Mouse (Mus musculus) intestine, embryonic 15.5 days (tissue): ENCODE measurements around the gene Tnfrsf13b. TPM values are rescaled to one million over a fixed set of nuclear protein-coding genes. Genes with fewer than 3 reads are reported as not detected.
A peak's percentile ranks its signal among the peaks of the same experiment; 100 is the strongest.

Experiments used
- ATAC-seq: fragments of 200-750 bp; cut with Nextera tagmentation; 2 replicates; pipeline ENCODE4 v1.8.0; 2017; ENCODE audit warnings: moderate TSS enrichment, moderate library complexity
- H3K27ac ChIP-seq: fragments of 300-500 bp; sonication (generic); 2 replicates; pipeline ENCODE4 v1.5.1; 2015; ENCODE audit warnings: mild to moderate bottlenecking, inconsistent platforms
- H3K27me3 ChIP-seq: fragments of 300-500 bp; sonication (generic); replicated peaks from 2 replicates; pipeline ENCODE4 v1.6.1; 2015; ENCODE audit warnings: inconsistent platforms
- H3K36me3 ChIP-seq: fragments of 300-500 bp; sonication (generic); 2 replicates; pipeline ENCODE4 v1.6.1; 2015; ENCODE audit warnings: inconsistent platforms
- H3K4me1 ChIP-seq: fragments of 300-500 bp; sonication (generic); replicated peaks from 2 replicates; pipeline ENCODE4 v1.6.1; 2015; ENCODE audit warnings: inconsistent platforms
- H3K4me2 ChIP-seq: fragments of 300-500 bp; sonication (generic); replicated peaks from 2 replicates; pipeline ENCODE4 v1.6.1; 2015; ENCODE audit warnings: mild to moderate bottlenecking, inconsistent platforms
- H3K4me3 ChIP-seq: fragments of 300-500 bp; sonication (generic); replicated peaks from 2 replicates; pipeline ENCODE4 v1.5.1; 2015; ENCODE audit warnings: inconsistent platforms
- H3K9ac ChIP-seq: fragments of 300-500 bp; sonication (generic); 2 replicates; pipeline ENCODE4 v1.6.1; 2015; ENCODE audit warnings: inconsistent platforms
- H3K9me3 ChIP-seq: fragments of 300-500 bp; sonication (generic); 2 replicates; pipeline ENCODE4 v1.6.1; 2016; ENCODE audit warnings: inconsistent platforms
- WGBS: fragments of 180-500 bp; shearing (Covaris S2); methylation state at CpG from one replicate; pipeline ENCODE4 v1.1.7; 2015; 5-methylcytosine and 5-hydroxymethylcytosine counted together
- polyA plus RNA-seq: library from polyadenylated mRNA; unstranded; fragments of >200 nt; fragmentation: Nextera tagmentation; extraction: Ambion mirVana; gene quantifications from 2 replicates; pipeline ENCODE4 v1.2.1, GENCODE M21; 2015

The Tnfrsf13b gene
- polyA plus RNA-seq = 2.7 and 2.8 TPM in 2 replicates

- Histone ChIP-seq H3K4me3 (no peak within 1 kb of the TSS), H3K9me3 (no peaks in the 10 kb centered on the region), H3K4me2 (no peak within 1 kb of the TSS), H3K27ac (no peak within 1 kb of the TSS), H3K27me3 (no peaks in the 10 kb centered on the region; the same call in 1 of the 2 replicates), H3K4me1 (no peaks in the 10 kb centered on the region), H3K36me3 (no peaks in the 10 kb centered on the region), H3K9ac (no peak within 1 kb of the TSS)
- no peak for ATAC-seq
- 79% methylated on average over 23 of the region's 23 CpGs for WGBS
Measured at GRCm38 (mm10) chr11:61126606-61127355, at the start of gene Tnfrsf13b. Tnfrsf13b (plus strand) TSS chr11:61126755.

DNA sequence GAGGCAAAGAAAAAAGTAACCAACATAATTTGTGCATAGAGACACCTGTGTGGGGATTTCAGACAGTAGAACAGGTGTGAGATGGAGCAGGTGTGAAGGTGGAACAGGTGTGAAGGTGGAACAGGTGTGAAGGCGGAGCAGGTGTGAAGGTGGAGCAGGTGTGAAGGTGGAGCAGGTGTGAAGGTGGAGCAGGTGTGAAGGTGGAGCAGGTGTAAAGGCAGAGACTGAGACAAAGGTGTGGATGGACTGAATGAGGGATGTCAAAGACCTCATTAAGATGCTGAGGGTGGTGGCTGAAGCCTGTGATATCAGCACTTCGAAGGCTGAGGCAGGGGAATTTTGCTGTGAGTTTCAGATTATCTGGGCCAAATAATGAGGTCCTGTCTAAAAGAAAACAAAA, 44.9 kb upstream of the Tnfrsf13b start:
- H3K4me1 ChIP-seq = no peaks in the 10 kb centered on the region
- no peak overlapping the region for H3K27ac ChIP-seq
- H3K9me3 ChIP-seq = no peaks in the 10 kb centered on the region
- H3K4me2 ChIP-seq = no peak overlapping the region
- whole genome bisulfite sequencing = 88% methylated on average over 2 of the region's 2 CpGs
- H3K27me3 ChIP-seq = no peaks in the 10 kb centered on the region; the same call in 1 of the 2 replicates
- H3K36me3 ChIP-seq = no peaks in the 10 kb centered on the region
- ATAC-seq = no peak
- no peak overlapping the region for H3K9ac ChIP-seq
- no peak overlapping the region for H3K4me3 ChIP-seq

DNA sequence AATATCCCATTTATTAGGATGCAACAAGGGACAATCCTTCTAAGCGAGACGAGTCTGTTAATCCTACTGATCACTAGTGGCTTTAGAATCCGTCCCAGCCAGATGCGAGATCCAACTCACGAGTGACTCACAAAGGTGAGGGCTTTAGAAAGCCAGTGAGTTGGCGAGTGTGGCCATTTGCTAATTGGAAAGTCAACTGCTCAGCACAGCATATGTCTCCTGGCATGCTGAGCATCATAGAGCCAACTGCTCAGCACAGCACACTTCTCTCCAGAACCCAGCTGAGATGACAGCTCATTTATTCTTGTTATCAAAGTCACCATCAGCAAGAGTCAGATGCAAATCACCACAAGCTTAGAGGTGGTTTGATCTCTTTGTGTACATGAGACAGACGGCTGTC, 36.4 kb upstream of the Tnfrsf13b start:
- H3K4me2 ChIP-seq = no peak overlapping the region
- no peak overlapping the region for H3K4me3 ChIP-seq
- 84% methylated on average over 7 of the region's 7 CpGs for WGBS
- no peak overlapping the region for H3K27ac ChIP-seq
- no peak overlapping the region for H3K9ac ChIP-seq
- H3K4me1 ChIP-seq = no peaks in the 10 kb centered on the region
- H3K9me3 ChIP-seq = no peaks in the 10 kb centered on the region
- H3K27me3 ChIP-seq = no peaks in the 10 kb centered on the region
- no peak for ATAC-seq
- no peaks in the 10 kb centered on the region for H3K36me3 ChIP-seq

GRCm38 (mm10) chr11:61091192-61091591, 35.4 kb upstream of the Tnfrsf13b start:
- Histone ChIP-seq H3K27me3 (no peaks in the 10 kb centered on the region), H3K4me2 (no peak overlapping the region), H3K9me3 (no peaks in the 10 kb centered on the region), H3K9ac (no peak overlapping the region), H3K4me3 (no peak overlapping the region), H3K27ac (no peak overlapping the region), H3K4me1 (no peaks in the 10 kb centered on the region), H3K36me3 (no peaks in the 10 kb centered on the region)
- 65% methylated on average over 3 of the region's 3 CpGs for WGBS
- ATAC-seq = no peak

GRCm38 (mm10) chr11:61091642-61092262, 34.8 kb upstream of the Tnfrsf13b start:
- Histone ChIP-seq H3K4me2 (no peak overlapping the region), H3K4me1 (no peaks in the 10 kb centered on the region), H3K27ac (no peak overlapping the region), H3K36me3 (no peaks in the 10 kb centered on the region), H3K9me3 (no peaks in the 10 kb centered on the region), H3K9ac (no peak overlapping the region), H3K4me3 (no peak overlapping the region), H3K27me3 (no peaks in the 10 kb centered on the region)
- WGBS = 22% methylated on average over 7 of the region's 7 CpGs
- no peak for ATAC-seq

DNA sequence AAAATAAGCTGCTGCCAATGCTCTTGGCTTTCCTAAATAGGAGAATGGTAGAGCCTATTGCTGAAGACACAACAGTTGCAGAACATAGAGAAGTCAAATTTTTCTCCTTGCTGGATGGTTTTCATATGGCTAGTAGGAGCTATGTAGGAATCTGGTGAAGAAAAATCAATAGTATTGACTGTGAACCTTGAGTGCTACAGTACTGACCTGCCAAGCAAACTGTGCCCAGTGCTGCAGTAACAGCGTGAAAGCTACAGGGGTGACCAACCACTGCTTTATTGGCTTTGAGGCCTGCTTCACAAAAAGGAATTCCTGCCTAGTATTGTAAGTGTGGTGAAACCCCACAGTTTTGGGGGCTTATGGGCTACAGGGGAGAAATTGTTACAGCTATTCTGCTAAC, 28.5 kb upstream of the Tnfrsf13b start:
- Histone ChIP-seq H3K9me3 (no peaks in the 10 kb centered on the region), H3K4me3 (no peak overlapping the region), H3K4me1 (no peaks in the 10 kb centered on the region), H3K36me3 (no peaks in the 10 kb centered on the region), H3K4me2 (no peak overlapping the region), H3K27ac (no peak overlapping the region), H3K9ac (no peak overlapping the region), H3K27me3 (no peaks in the 10 kb centered on the region)
- no peak for ATAC-seq
- WGBS = 50% methylated on average over 1 of the region's 1 CpGs

GRCm38 (mm10) chr11:61102397-61103339, 23.9 kb upstream of the Tnfrsf13b start:
- Histone ChIP-seq H3K27me3 (no peaks in the 10 kb centered on the region), H3K36me3 (no peaks in the 10 kb centered on the region), H3K27ac (no peak overlapping the region), H3K4me1 (no peaks in the 10 kb centered on the region), H3K4me2 (no peak overlapping the region), H3K4me3 (no peak overlapping the region), H3K9me3 (no peaks in the 10 kb centered on the region), H3K9ac (no peak overlapping the region)
- 68% methylated on average over 13 of the region's 13 CpGs for whole genome bisulfite sequencing
- ATAC-seq = no peak

GRCm38 (mm10) chr11:61104241-61104901, 22.2 kb upstream of the Tnfrsf13b start:
- no peaks in the 10 kb centered on the region for H3K9me3 ChIP-seq
- H3K27ac ChIP-seq = no peak overlapping the region
- no peaks in the 10 kb centered on the region for H3K4me1 ChIP-seq
- WGBS = 21% methylated on average over 20 of the region's 20 CpGs
- H3K36me3 ChIP-seq = no peaks in the 10 kb centered on the region
- H3K9ac ChIP-seq = no peak overlapping the region
- H3K4me3 ChIP-seq = no peak overlapping the region
- H3K27me3 ChIP-seq = no peaks in the 10 kb centered on the region
- peak; percentile 90 for ATAC-seq
- H3K4me2 ChIP-seq = peak overlapping the region; percentile 30

DNA sequence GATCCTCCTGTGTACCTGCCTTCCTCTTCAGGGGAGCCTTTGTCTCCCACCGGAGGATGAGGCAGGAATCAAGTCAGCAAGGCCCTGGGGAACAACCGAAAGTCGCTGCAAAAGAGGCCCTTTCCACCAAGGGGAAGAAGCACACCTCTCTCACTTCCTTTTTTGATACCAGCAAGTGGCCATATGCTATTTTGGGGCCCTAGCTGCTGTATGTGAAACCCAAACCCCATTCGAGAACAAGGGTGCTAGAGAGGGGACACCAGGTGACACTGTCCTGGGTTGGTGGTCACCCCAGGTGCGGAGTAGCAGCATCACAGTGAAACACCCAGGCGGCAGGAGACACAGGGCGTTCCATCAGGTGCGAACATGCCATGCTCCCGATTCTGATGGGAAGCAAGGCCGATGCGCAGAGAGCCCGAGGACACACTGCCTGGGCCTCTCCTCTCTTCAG, 17.6 kb upstream of the Tnfrsf13b start:
- Histone ChIP-seq H3K27ac (no peak overlapping the region), H3K9ac (no peak overlapping the region), H3K9me3 (no peaks in the 10 kb centered on the region), H3K4me1 (no peaks in the 10 kb centered on the region), H3K4me2 (no peak overlapping the region), H3K4me3 (no peak overlapping the region), H3K36me3 (no peaks in the 10 kb centered on the region), H3K27me3 (no peaks in the 10 kb centered on the region)
- 82% methylated on average over 12 of the region's 12 CpGs for WGBS
- ATAC-seq = no peak

DNA sequence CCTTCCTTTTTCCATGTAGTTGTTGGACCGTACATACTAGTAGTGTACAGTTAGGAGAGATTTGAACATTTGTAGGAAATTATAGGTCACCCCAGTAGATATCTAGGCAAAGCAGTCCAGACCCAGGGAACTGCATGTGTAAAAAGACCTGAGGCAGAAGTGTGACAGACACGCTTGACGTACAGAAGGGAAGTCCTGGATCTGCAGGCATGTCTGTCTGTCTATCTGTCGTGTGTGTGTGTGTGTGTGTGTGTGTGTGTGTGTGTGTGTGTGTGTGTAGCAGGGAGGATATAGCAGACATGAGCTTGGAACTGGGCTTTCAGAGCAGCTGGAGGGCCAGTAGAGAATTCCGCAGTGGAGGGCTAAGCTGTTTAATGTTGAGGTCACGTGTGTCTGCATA, 16.8 kb upstream of the Tnfrsf13b start:
- Histone ChIP-seq H3K9ac (no peak overlapping the region), H3K4me3 (no peak overlapping the region), H3K4me1 (no peaks in the 10 kb centered on the region), H3K27me3 (no peaks in the 10 kb centered on the region), H3K9me3 (no peaks in the 10 kb centered on the region), H3K27ac (no peak overlapping the region), H3K36me3 (no peaks in the 10 kb centered on the region), H3K4me2 (no peak overlapping the region)
- no peak for ATAC-seq
- WGBS = 78% methylated on average over 6 of the region's 6 CpGs

GRCm38 (mm10) chr11:61110113-61110512, 16.4 kb upstream of the Tnfrsf13b start:
- H3K4me3 ChIP-seq = no peak overlapping the region
- no peak for ATAC-seq
- H3K27me3 ChIP-seq = no peaks in the 10 kb centered on the region
- no peaks in the 10 kb centered on the region for H3K9me3 ChIP-seq
- no peaks in the 10 kb centered on the region for H3K36me3 ChIP-seq
- H3K27ac ChIP-seq = no peak overlapping the region
- WGBS = 74% methylated on average over 10 of the region's 10 CpGs
- H3K4me2 ChIP-seq = no peak overlapping the region
- no peaks in the 10 kb centered on the region for H3K4me1 ChIP-seq
- no peak overlapping the region for H3K9ac ChIP-seq

DNA sequence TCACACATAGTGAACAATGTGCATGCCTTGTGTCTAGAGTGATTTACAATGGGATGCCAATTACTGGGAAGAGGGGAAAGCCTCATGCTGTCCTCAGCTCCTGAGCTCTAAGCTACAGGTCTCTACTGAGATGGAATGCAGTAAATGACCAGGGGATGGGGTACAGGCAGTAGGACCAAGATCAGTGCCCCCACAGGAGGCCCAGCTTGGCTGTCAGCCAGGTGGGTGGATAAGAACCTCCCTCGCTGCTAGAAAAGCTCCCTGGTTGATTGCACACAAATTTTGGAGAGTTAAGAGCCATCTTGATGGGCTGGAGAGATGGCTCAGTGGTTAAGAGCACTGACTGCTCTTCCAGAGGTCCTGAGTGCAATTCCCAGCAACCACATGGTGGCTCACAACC, 15.6 kb upstream of the Tnfrsf13b start:
- Histone ChIP-seq H3K4me2 (no peak overlapping the region), H3K36me3 (no peaks in the 10 kb centered on the region), H3K4me1 (no peaks in the 10 kb centered on the region), H3K27ac (no peak overlapping the region), H3K9ac (no peak overlapping the region), H3K27me3 (no peaks in the 10 kb centered on the region), H3K4me3 (no peak overlapping the region), H3K9me3 (no peaks in the 10 kb centered on the region)
- ATAC-seq = no peak
- WGBS = 41% methylated on average over 1 of the region's 1 CpGs
